ENCODE assay signal across 8 mouse cellular contexts in the genomic region with DNA sequence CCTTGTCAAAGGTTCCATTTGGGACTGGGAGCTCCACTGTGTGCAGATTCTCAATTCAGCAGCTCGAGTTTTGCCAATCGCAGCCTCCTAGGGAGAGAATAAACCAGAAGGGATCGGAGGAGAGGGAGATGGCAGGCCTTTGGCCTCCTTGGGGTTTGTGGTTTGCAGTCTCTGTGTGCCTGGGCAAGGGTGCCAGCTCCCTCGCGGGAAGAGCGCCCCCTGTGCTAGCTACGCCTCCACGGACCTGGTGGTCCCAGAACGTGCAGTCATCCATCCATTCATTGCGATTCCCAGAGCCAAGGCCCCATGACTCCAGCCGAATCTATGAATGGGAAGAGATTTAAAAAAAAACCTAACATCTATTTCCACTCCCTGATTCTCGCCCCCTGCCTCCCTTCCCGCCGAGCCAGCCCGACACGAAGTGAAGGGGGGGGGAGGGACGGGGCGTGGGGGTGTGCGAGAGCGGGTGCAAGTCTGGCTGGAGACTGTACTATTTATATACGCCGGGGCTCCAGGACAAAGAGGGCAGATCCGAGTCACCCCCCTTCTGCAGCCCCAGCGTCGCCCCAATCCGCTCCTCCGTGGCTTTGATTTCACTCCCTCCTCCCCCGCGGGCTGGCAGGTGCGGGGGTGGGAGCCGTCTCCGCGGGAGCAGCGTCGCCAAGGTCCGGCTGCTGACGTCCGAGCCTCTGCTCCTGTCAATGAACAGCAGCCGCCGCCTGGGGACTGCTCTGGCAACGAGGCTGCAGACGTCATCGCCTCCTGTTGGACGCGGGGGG. TPM values are rescaled to one million over a fixed set of nuclear protein-coding genes. Genes with fewer than 3 reads are reported as not detected.
DNase-seq lines count a peak whose midpoint lies in the region; TF ChIP-seq lines count a peak whose summit lies in the region.

No protein-coding gene starts in this region.

- H3K4me1 ChIP-seq in cortical plate, adult 2 months (ENCODE audit: control insufficient read depth, insufficient read depth, low read length), result peaks cover 8% of the 10 kb centered on the region

- peak; percentile 40; the same call in 1 of the 2 replicates for TF ChIP-seq POLR2A in cortical plate, adult 2 months (IDR thresholded peaks at IDR 0.05; ENCODE audit: extremely low read depth, insufficient read depth, low read length)

- TF ChIP-seq CTCF in cortical plate, adult 2 months (IDR thresholded peaks at IDR 0.05; ENCODE audit: extremely low read depth, insufficient read depth, low read length), result peak; percentile 49

- H3K27ac ChIP-seq in cortical plate, adult 2 months (ENCODE audit: insufficient read depth, low read length), result peak overlapping the region; percentile 86

- intact Hi-C loops in left cerebral cortex, postnatal 10 days (cut with DNase I), result loop anchor here (2.0 to 5.0 kb wide), 3 partner anchors 53 to 68 kb away; no protein-coding TSS in a partner anchor

- peak overlapping the region; percentile 92 for H3K4me3 ChIP-seq in cortical plate, adult 2 months (ENCODE audit: insufficient read depth, low read length)

- DNase-seq in adrenal gland, adult 18-20 months (ENCODE audit: low spot score in 2 of 2), result peak; percentile 77 to 78
- peak; percentile 77 for DNase-seq in gastrocnemius, postnatal 10 days
- DNase-seq in induced T-regulatory cell, adult 2 months (ENCODE audit: low read depth), result peak; percentile 22
- peak; percentile 85 to 93 for DNase-seq in left cerebral cortex, postnatal 10 days (ENCODE audit: extremely low spot score in 1 of 2, low spot score in 2 of 2)
- peak; percentile 78 for DNase-seq in mesoderm, embryonic 11.5 days (ENCODE audit: low read depth, low spot score)
- peak; percentile 80 for DNase-seq in right cerebral cortex, postnatal 4 days
- DNase-seq in B cell, adult 2 months, result no peak

RNA-seq across cellular contexts. Expression of gene Pde10a, which starts 0.6 kb away (rescaled TPM):
- total RNA-seq in adrenal gland, adult 18-20 months (2021), result 100 to 1,000 TPM in 1 of 2 experiments, 10 to 100 TPM in 1; 33.0 to 117 TPM
- 24.0 and 71.9 TPM in 2 replicates for polyA plus RNA-seq in cortical plate, adult 2 months (2012; rRNA removed)
- 1 to 10 TPM; 5.7 to 7.4 TPM for total RNA-seq in gastrocnemius, postnatal 10 days (2021)
- 10 to 100 TPM; 59.0 to 83.7 TPM for total RNA-seq in left cerebral cortex, postnatal 10 days (2021)

RNA-seq across cellular contexts. Expression of gene Gm17087, which starts 42.2 kb away (rescaled TPM):
- total RNA-seq in adrenal gland, adult 18-20 months (2021), result not detected
- polyA plus RNA-seq in cortical plate, adult 2 months (2012; rRNA removed), result not detected in 2 replicates
- total RNA-seq in gastrocnemius, postnatal 10 days (2021), result not detected
- total RNA-seq in left cerebral cortex, postnatal 10 days (2021), result not detected

Comparison
In these comparisons a context has a peak if more than half of its experiments do, and no peak if none do; other contexts are left out.
1. DNase-seq: peak in adrenal gland, adult 18-20 months (2 of 2), gastrocnemius, postnatal 10 days (single experiment), induced T-regulatory cell, adult 2 months (single experiment), left cerebral cortex, postnatal 10 days (2 of 2), mesoderm, embryonic 11.5 days (single experiment) and right cerebral cortex, postnatal 4 days (single experiment); none in B cell, adult 2 months (0 of 2).
2. RNA of gene Pde10a, which starts 0.6 kb away (total RNA-seq): 33.0 to 117 TPM in adrenal gland, adult 18-20 months and 59.0 to 83.7 TPM in left cerebral cortex, postnatal 10 days; 5.7 to 7.4 TPM in gastrocnemius, postnatal 10 days; every median in the first group is over 4 times any median in the second.